Mouse (Mus musculus): ENCODE measurements around the gene Rc3h2.

DNA sequence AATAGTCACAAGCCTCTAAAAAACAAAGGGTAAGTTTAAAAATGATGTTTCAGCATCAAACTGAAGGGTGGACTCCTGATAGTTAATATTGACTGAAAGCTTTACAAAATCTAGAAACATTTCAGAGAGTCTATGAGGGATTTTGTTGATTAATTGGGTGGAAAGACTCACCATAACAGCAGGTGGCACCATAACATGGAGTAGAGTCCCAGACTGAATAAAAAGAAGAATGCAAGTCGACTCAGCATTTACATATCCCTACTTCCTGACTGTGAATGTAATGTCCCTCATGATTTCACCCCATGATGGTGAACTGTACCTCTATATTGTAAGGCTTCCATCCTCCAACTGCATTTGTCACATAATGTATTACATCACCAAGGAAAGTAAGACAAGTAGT lies 27.2 kb downstream of the Rc3h2 start:
- TF ChIP-seq CTCF (IDR thresholded peaks at IDR 0.05; ENCODE audit: low read depth, low read length) (no peak), POLR2A (IDR thresholded peaks at IDR 0.05; ENCODE audit: borderline replicate concordance, low read depth, low read length) (no peak)
